Mouse (Mus musculus) liver, embryonic 11.5 days (tissue): ENCODE results near the gene Gm42957. TPM values are rescaled to one million over a fixed set of nuclear protein-coding genes. Genes with fewer than 3 reads are reported as not detected.
A peak's percentile ranks its signal among the peaks of the same experiment; 100 is the strongest.

Experiments used
- ATAC-seq: fragments of 200-750 bp; cut with Nextera tagmentation; replicated peaks from 2 replicates; pipeline ENCODE4 v1.8.0; 2017; ENCODE audit warnings: moderate number of reproducible peaks, mild to moderate bottlenecking, moderate TSS enrichment, moderate library complexity; ENCODE audit not compliant: low FRiP score
- DNase-seq: peaks from one replicate; pipeline ENCODE4 v3.0.0-alpha.2; 2017; ENCODE audit warnings: low spot score
- H3K27ac ChIP-seq: fragments of 300-500 bp; sonication (generic); 2 replicates; pipeline ENCODE4 v1.5.1; 2014; ENCODE audit warnings: mild to moderate bottlenecking, low read depth, low read length, control low read depth
- H3K27me3 ChIP-seq: fragments of 300-500 bp; sonication (generic); replicated peaks from 2 replicates; pipeline ENCODE4 v1.6.1; 2014; ENCODE audit warnings: low read length, mixed read lengths; ENCODE audit not compliant: control insufficient read depth, insufficient read depth
- H3K36me3 ChIP-seq: fragments of 300-500 bp; sonication (generic); 2 replicates; pipeline ENCODE4 v1.6.1; 2014; ENCODE audit warnings: mild to moderate bottlenecking, low read length, moderate library complexity, mixed read lengths; ENCODE audit not compliant: control insufficient read depth, insufficient read depth
- H3K4me1 ChIP-seq: fragments of 300-500 bp; sonication (generic); replicated peaks from 2 replicates; pipeline ENCODE4 v1.6.1; 2014; ENCODE audit warnings: low read length, mixed read lengths; ENCODE audit not compliant: control insufficient read depth, insufficient read depth
- H3K4me2 ChIP-seq: fragments of 300-500 bp; sonication (generic); 2 replicates; pipeline ENCODE4 v1.6.1; 2014; ENCODE audit warnings: mild to moderate bottlenecking, control low read depth, moderate library complexity
- H3K4me3 ChIP-seq: fragments of 300-500 bp; sonication (generic); 2 replicates; pipeline ENCODE4 v1.5.1; 2014; ENCODE audit warnings: low read depth, low read length, control low read depth
- H3K9ac ChIP-seq: fragments of 300-500 bp; sonication (generic); 2 replicates; pipeline ENCODE4 v1.6.1; 2014; ENCODE audit warnings: low read depth, low read length, control low read depth
- H3K9me3 ChIP-seq: fragments of 300-500 bp; sonication (generic); 2 replicates; pipeline ENCODE4 v1.6.1; 2016; ENCODE audit warnings: low read length, inconsistent platforms, mixed read lengths; ENCODE audit not compliant: control insufficient read depth
- WGBS: fragments of 180-500 bp; shearing (Covaris S2); extraction: QIAGEN DNeasy Blood & Tissue Kit; methylation state at CpG from one replicate; pipeline ENCODE4 v1.1.7; 2014; 5-methylcytosine and 5-hydroxymethylcytosine counted together
- polyA plus RNA-seq: library from polyadenylated mRNA; unstranded; fragments of >200 nt; fragmentation: Nextera tagmentation; extraction: Ambion mirVana; gene quantifications from 2 replicates; pipeline ENCODE4 v1.2.1, GENCODE M21; 2014

Gene Gm42957
- polyA plus RNA-seq = 0.14 TPM in 1 of 2 replicates, not detected in the other

DNA sequence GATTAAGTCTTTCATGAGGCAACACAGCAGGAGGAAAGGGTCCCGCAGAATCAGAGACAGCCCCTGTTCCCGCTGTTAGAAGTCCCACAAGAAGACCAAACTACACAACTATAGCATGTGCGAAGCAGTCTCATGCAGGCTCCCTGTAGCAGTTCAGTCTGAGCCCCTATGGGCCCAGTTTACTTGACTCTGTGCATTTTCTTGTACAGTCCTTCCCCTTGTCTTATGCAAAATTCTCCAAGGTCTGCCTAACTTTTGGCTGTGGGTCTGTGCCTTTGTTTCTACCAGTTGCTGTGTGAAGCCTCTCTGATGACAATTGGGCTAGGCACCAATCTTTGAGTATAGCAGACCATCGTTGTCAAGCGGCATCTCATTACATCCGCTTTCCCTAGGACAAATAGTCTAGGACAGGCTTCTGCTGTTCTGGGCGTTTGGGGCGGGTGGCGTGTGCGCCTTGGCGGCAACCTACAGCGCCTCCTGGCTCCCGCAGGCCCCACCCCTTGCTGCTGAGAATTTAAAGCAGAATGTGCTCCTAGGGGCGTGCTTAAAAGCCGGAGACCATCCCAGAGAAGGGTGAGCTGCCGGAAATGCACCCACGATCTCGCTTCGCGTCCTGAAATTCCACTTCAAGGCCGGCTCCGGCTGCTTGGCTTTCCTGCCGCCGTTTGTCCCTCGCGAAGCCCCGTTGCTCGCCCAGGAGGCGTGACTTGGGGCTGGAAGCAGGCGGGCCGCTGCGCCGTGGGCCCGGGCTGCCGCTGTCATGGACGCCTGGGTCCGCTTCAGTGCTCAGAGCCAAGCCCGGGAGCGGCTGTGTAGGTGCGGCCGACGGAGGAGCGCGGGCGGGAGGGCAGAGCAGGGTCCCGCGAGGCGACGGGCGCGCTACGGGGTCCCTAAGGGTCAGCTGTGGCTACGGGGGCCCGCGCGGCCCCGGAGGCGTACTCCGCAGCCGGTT is at the start of gene Gm42957, which contains the start of gene Pex11b:
Gm42957 (plus strand) TSS at position 547 of the 952 bp plus-strand sequence.
Pex11b (plus strand) TSS at position 449 of the 952 bp plus-strand sequence.
- DNase-seq = peak; percentile 86
- Histone ChIP-seq H3K9me3 (no peaks in the 10 kb centered on the region), H3K27me3 (no peaks in the 10 kb centered on the region), H3K27ac (peak within 1 kb of the TSS; percentile 61), H3K4me1 (peaks cover 18% of the 10 kb centered on the region), H3K4me2 (peak within 1 kb of the TSS; percentile 85), H3K9ac (peak within 1 kb of the TSS; percentile 91), H3K36me3 (peaks cover 13% of the 10 kb centered on the region), H3K4me3 (peak within 1 kb of the TSS; percentile 80)
- 2% methylated on average over 58 of the region's 60 CpGs for whole genome bisulfite sequencing
- ATAC-seq = peak; percentile 87

DNA sequence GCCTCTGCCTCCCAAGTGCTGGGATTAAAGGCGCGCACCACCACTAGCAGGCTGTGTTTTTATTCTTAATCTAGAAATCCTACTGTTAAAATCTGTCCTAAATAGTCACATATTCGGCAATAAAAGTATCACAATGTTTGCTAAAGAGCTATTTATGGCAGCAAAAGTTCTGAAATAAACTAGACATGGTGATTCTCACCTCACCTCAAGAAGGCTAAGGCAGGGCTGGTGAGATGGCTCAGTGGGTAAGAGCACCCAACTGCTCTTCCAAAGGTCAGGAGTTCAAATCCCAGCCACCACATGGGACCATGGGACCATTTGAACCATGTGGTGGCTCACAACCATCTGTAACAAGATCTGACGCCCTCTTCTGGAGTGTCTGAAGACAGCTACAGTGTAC is 44.6 kb upstream of the Gm42957 start:
- Histone ChIP-seq H3K27ac (no peak overlapping the region), H3K36me3 (no peaks in the 10 kb centered on the region), H3K9ac (no peak overlapping the region), H3K4me1 (peaks cover 7% of the 10 kb centered on the region; the same call in 1 of the 2 replicates), H3K9me3 (no peaks in the 10 kb centered on the region), H3K27me3 (peaks cover 10% of the 10 kb centered on the region), H3K4me3 (no peak overlapping the region), H3K4me2 (no peak overlapping the region)
- DNase-seq (no peak), ATAC-seq (no peak)
- 80% methylated on average over 4 of the region's 4 CpGs for WGBS

DNA sequence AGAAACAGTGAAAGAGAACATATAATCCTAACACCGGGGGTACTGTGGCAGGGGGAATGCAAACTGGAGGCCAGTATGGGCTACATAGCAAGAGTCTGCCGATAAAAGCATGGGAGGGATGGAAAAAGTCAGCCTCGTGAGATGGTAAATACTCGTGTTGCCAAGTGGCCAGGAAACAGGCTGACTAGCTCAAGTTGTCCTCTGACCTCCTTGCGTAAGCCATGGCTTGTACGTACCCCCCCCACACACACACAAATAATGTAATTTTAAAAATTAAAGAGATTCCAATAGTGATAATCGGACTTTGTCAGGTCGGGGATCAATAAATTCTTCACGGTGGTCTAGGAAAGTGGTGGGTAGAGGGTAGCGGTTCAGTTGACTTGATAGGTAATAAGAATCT is 41.9 kb upstream of the Gm42957 start:
- ATAC-seq (no peak), DNase-seq (no peak)
- Histone ChIP-seq H3K4me3 (peak overlapping the region; percentile 66), H3K36me3 (no peaks in the 10 kb centered on the region), H3K9ac (peak overlapping the region; percentile 72), H3K4me2 (peak overlapping the region; percentile 85), H3K27ac (peak overlapping the region; percentile 56; the same call in 1 of the 2 replicates), H3K4me1 (peaks cover 26% of the 10 kb centered on the region), H3K27me3 (peaks cover 37% of the 10 kb centered on the region), H3K9me3 (no peaks in the 10 kb centered on the region)
- WGBS = 2% methylated on average over 10 of the region's 10 CpGs

DNA sequence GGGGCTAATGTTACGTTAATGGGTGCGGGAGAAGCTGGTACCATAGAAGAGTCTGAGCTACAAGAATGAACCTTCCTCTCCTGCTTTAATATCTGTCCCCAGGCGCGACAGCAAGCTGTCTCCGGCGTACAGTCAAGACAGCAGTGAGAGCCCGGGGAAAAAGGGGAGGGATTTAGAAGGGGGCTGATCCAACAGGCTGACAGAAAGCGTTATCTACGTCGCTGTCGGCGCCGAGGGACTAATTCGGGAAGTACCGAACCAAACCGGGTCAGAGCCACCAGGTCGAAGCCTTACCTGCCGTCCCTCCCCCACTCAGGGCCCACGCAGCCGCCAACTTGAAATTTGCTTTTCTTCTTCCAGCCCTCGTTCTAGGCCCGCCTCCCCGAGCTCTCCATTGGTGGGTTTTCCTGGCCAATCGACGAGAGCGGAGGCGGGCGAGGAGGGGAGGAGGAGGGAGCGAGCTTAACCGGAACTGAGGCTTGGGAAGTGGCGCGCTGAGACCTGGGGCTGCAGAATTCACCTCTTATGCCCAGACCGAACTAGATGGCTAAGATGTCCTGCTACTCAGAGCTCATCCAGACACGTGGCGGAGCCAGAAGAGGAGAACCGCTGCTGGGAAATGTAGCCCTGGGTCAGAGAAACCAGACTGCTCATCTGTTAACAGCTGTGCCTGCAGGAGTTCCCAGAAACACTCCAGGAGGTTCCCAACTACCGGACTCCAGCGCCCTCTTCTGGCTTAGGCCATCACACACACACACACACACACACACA is 41.3 kb upstream of the Gm42957 start, which contains the start of gene Polr3gl:
Polr3gl (minus strand) TSS at position 392 of the 771 bp plus-strand sequence.
- peaks cover 43% of the 10 kb centered on the region for H3K27me3 ChIP-seq
- DNase-seq (peak; percentile 95), ATAC-seq (peak; percentile 95)
- no peaks in the 10 kb centered on the region for H3K9me3 ChIP-seq
- H3K4me3 ChIP-seq = peak within 1 kb of the TSS; percentile 66
- H3K4me2 ChIP-seq = peak within 1 kb of the TSS; percentile 85
- H3K4me1 ChIP-seq = peaks cover 31% of the 10 kb centered on the region
- no peaks in the 10 kb centered on the region for H3K36me3 ChIP-seq
- under 1% methylated on average over 38 of the region's 38 CpGs for WGBS
- peak within 1 kb of the TSS; percentile 56; the same call in 1 of the 2 replicates for H3K27ac ChIP-seq
- peak within 1 kb of the TSS; percentile 72 for H3K9ac ChIP-seq

DNA sequence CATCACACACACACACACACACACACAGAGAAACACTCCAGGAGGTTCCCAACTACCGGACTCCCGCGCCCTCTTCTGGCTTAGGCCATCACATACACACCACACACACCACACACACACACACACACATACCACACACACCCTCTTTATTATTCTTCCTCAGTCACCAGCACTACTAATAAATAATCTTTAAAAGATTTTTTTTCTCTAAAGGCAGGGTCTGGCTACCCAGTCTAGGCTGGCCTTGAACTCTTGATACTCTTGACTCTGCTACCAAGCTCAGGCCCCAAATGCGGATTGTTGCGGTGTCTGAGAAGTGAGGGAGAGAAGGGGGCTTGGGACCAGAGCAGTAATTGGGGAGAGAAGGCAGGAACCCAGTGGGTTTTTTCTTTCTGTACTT is 40.4 kb upstream of the Gm42957 start:
- DNase-seq = no peak
- Histone ChIP-seq H3K9ac (no peak overlapping the region), H3K4me2 (no peak overlapping the region), H3K9me3 (no peaks in the 10 kb centered on the region), H3K4me3 (no peak overlapping the region), H3K27me3 (peaks cover 51% of the 10 kb centered on the region), H3K4me1 (peaks cover 33% of the 10 kb centered on the region), H3K27ac (no peak overlapping the region), H3K36me3 (no peaks in the 10 kb centered on the region)
- ATAC-seq = no peak
- WGBS = 82% methylated on average over 5 of the region's 5 CpGs

DNA sequence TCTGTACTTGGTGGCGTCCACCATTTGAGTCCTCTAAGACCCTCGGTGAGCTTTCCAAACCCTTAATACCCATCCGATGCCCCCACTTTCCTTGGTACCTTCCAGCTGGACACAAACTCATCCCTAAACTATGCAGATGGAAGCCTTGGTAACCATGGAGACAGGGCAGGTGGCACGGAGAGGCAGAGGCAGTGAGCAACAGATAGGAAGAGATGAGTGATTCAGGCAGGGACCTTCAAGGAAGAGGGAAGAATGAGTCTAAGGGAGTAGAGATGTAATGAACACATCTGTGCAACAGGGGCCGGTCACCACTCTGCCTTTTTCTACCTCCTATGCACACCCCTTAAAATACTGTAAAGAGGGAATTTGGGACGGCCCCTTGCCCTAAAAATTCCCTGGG is 39.6 kb upstream of the Gm42957 start:
- Histone ChIP-seq H3K4me3 (no peak overlapping the region), H3K27ac (no peak overlapping the region), H3K4me2 (no peak overlapping the region), H3K36me3 (no peaks in the 10 kb centered on the region), H3K27me3 (peaks cover 51% of the 10 kb centered on the region), H3K9ac (no peak overlapping the region), H3K9me3 (no peaks in the 10 kb centered on the region), H3K4me1 (peaks cover 36% of the 10 kb centered on the region)
- ATAC-seq = no peak
- no peak for DNase-seq
- 30% methylated on average over 6 of the region's 6 CpGs for WGBS

DNA sequence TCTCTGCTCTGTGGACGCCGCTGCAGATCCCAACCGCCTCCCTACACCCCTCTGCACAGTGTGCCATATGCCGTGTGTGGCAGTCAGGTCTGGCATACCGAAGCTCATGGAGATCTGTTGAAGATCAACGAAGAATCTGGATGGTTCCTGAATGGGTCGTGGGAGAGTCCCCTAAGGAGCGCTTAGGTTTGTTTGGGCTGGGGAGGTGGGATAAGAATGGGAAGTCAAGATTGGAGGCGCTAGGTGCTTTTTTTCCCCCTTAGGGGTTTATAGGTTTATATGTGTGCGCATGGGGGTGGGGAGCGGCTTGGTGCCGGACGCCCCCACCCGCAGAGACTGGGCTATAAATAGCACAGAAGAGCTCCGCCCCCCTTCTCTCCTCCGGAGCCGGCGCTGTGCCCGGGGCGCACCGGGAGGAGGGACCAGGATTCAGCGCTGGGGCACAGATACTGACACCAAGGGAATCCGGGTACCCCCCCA is 39.0 kb upstream of the Gm42957 start, which contains the start of gene Ankrd34a:
Ankrd34a (plus strand) TSS at position 409 of the 480 bp plus-strand sequence.
- Histone ChIP-seq H3K27ac (no peak within 1 kb of the TSS), H3K4me2 (peak within 1 kb of the TSS; percentile 96), H3K9me3 (no peaks in the 10 kb centered on the region), H3K9ac (peak within 1 kb of the TSS; percentile 32; the same call in 1 of the 2 replicates), H3K4me1 (peaks cover 36% of the 10 kb centered on the region), H3K27me3 (peaks cover 51% of the 10 kb centered on the region), H3K4me3 (peak within 1 kb of the TSS; percentile 51), H3K36me3 (no peaks in the 10 kb centered on the region)
- no peak for ATAC-seq
- WGBS = 4% methylated on average over 23 of the region's 23 CpGs
- DNase-seq = no peak

DNA sequence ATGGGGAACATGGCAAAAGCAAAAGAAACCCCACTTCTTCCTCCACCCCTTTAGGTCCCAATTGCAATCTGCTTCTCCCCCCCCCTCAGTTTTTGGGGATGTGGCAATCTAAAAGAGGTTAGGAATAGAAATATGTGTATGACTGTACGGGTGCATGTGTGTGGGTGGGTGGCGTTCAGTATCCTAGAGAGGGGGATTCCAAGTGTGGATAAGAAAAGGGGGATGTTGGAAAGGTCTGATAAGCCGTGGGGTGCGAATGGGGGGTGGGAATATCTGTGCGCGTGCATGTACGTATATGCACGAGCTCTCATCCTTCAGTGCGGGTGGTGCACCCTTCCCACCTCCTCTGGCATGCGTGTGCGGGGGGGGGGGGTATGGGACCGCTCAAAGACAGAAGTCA is 38.4 kb upstream of the Gm42957 start:
- Histone ChIP-seq H3K4me1 (peaks cover 36% of the 10 kb centered on the region), H3K27ac (no peak overlapping the region)
- DNase-seq = no peak

More for the DNA sequence above, 38.4 kb upstream of the Gm42957 start:
- peak overlapping the region; percentile 51 for H3K4me3 ChIP-seq
- no peaks in the 10 kb centered on the region for H3K9me3 ChIP-seq
- H3K9ac ChIP-seq = no peak overlapping the region
- peaks cover 51% of the 10 kb centered on the region for H3K27me3 ChIP-seq
- WGBS = 4% methylated on average over 11 of the region's 12 CpGs
- H3K36me3 ChIP-seq = no peaks in the 10 kb centered on the region
- ATAC-seq = no peak
- peak overlapping the region; percentile 96 for H3K4me2 ChIP-seq
